Mouse (Mus musculus): ENCODE data around the gene Ibsp.

DNA sequence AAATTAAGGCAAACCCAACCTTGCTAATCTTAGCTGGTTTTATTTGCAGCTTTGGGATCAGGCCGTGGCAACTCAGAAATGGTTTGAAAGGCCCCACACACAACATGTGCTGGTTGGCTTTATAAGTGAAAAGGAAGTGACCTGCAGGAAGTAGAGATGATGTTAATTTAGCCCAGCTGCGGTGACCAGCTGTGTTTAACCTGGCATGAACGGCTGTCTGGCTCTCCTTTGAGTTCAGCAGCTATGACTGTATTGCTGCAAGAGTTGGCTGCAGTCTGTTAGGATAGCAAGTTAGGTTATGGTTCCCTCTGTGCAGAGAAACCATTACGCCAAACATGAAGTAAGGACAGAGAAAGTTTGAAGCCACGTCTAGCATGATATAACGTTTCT lies 46.3 kb downstream of the Ibsp start:
- no peak for TF ChIP-seq CTCF (IDR thresholded peaks at IDR 0.05)
- TF ChIP-seq POLR2A (IDR thresholded peaks at IDR 0.05; ENCODE audit: insufficient read depth, low read depth, low read length): no peak
